Mouse (Mus musculus) spleen, adult 18-20 months (tissue): ENCODE results near the gene Pik3ca.

ENCODE experiments used
- DNase-seq, 2 experiments: peaks; one replicate each; pipeline ENCODE4 v3.0.0; 2022; ENCODE audit warnings: mixed read lengths in 2 of 2

Pik3ca gene

GRCm38 (mm10) chr3:32397461-32398174 lies at the start of gene Pik3ca:
Gene Pik3ca, plus strand, starts transcription at chr3:32397671.
- peak; percentile 49 to 66 for DNase-seq

- no peak for DNase-seq
These were observed 49.6 kb upstream of the Pik3ca start for GRCm38 (mm10) chr3:32347881-32348280.

GRCm38 (mm10) chr3:32361221-32361620 lies 36.2 kb upstream of the Pik3ca start:
- DNase-seq = no peak

GRCm38 (mm10) chr3:32364195-32364594 lies 33.3 kb upstream of the Pik3ca start:
- no peak for DNase-seq

GRCm38 (mm10) chr3:32364841-32365545 lies 32.5 kb upstream of the Pik3ca start:
- no peak for DNase-seq

- DNase-seq = peak; percentile 76 to 77
These were observed 31.8 kb upstream of the Pik3ca start, which contains the start of gene Zmat3 for GRCm38 (mm10) chr3:32365546-32366245. Gene Zmat3, minus strand, starts transcription at chr3:32366014.

GRCm38 (mm10) chr3:32366246-32366734 lies 31.2 kb upstream of the Pik3ca start:
- DNase-seq = no peak

GRCm38 (mm10) chr3:32367516-32367915 lies 30.0 kb upstream of the Pik3ca start:
- DNase-seq = no peak

GRCm38 (mm10) chr3:32371957-32372356 lies 25.5 kb upstream of the Pik3ca start:
- DNase-seq = no peak

GRCm38 (mm10) chr3:32372470-32372869 lies 25.0 kb upstream of the Pik3ca start:
- DNase-seq = no peak

- no peak for DNase-seq
These were observed 24.2 kb upstream of the Pik3ca start for GRCm38 (mm10) chr3:32373236-32373635.

GRCm38 (mm10) chr3:32379891-32380290 lies 17.6 kb upstream of the Pik3ca start:
- no peak for DNase-seq

GRCm38 (mm10) chr3:32381556-32381955 lies 15.9 kb upstream of the Pik3ca start:
- no peak for DNase-seq

GRCm38 (mm10) chr3:32392841-32393240 lies 4.6 kb upstream of the Pik3ca start:
- DNase-seq = no peak

GRCm38 (mm10) chr3:32393986-32394385 lies 3.5 kb upstream of the Pik3ca start:
- DNase-seq = no peak

GRCm38 (mm10) chr3:32395771-32396551 lies 1.5 kb upstream of the Pik3ca start:
- DNase-seq = peak in 1 of 2 experiments; percentile 42

- DNase-seq = peak; percentile 91 to 94
These were observed 544 bp upstream of the Pik3ca start for GRCm38 (mm10) chr3:32396794-32397460.

GRCm38 (mm10) chr3:32398175-32398538 lies 686 bp downstream of the Pik3ca start:
- DNase-seq = no peak

- no peak for DNase-seq
These were observed 1.2 kb downstream of the Pik3ca start for GRCm38 (mm10) chr3:32398623-32399022.

GRCm38 (mm10) chr3:32399381-32399780 lies 1.9 kb downstream of the Pik3ca start:
- no peak for DNase-seq

- DNase-seq = no peak
These were observed 2.5 kb downstream of the Pik3ca start for GRCm38 (mm10) chr3:32399931-32400330.

- DNase-seq = no peak
These were observed 4.1 kb downstream of the Pik3ca start for GRCm38 (mm10) chr3:32401591-32401990.
